16 mouse cellular contexts compared by ENCODE assay signal in genomic region chr10:96806579-96806978, GRCm38 (mm10).
"Had no signal": no experiment of that assay in that cellular context is flagged by ENCODE, and none has a peak within 500 bp of the region (broad histone marks: within the 10 kb centered on the region; RNA-seq: fewer than 3 reads in every experiment).

No protein-coding gene starts in this region.

- DNase-seq: kidney, postnatal 36 days; layer of hippocampus, postnatal 36 days; liver, embryonic 13.5 days; lung, embryonic 14.5 days; lung, postnatal 10 days; lung, postnatal 36 days; right cerebral cortex, adult 18-20 months; right cerebral cortex, postnatal 14 days; right cerebral cortex, postnatal 4 days; thymus, adult 18-20 months; thymus, postnatal 36 days had no signal

- H3K4me1 ChIP-seq: liver, embryonic 13.5 days; megakaryocyte, embryonic 14.5 days had no signal

- H3K4me3 ChIP-seq: left cerebral cortex, adult 2 months; liver, embryonic 13.5 days; megakaryocyte, embryonic 14.5 days; midbrain, embryonic 10.5 days; midbrain, embryonic 13.5 days had no signal

- H3K27ac ChIP-seq: kidney, postnatal 0 days; left cerebral cortex, adult 2 months; liver, embryonic 13.5 days; midbrain, embryonic 10.5 days; midbrain, embryonic 13.5 days had no signal
